Mouse (Mus musculus) intestine, embryonic 16.5 days (tissue): Measurements from ENCODE around the gene Cdk5r1. TPM values are rescaled to one million over a fixed set of nuclear protein-coding genes. Genes with fewer than 3 reads are reported as not detected.
A peak's percentile ranks its signal among the peaks of the same experiment; 100 is the strongest.

ENCODE experiments used
- ATAC-seq: fragments of 200-750 bp; cut with Nextera tagmentation; 2 replicates; pipeline ENCODE4 v1.8.0; 2017; ENCODE audit warnings: moderate TSS enrichment, moderate library complexity
- H3K27ac ChIP-seq: fragments of 300-500 bp; sonication (generic); 2 replicates; pipeline ENCODE4 v1.5.1; 2014; ENCODE audit warnings: mild to moderate bottlenecking, low read length
- H3K27me3 ChIP-seq: fragments of 300-500 bp; sonication (generic); replicated peaks from 2 replicates; pipeline ENCODE4 v1.6.1; 2014; ENCODE audit warnings: low read length, control low read depth, mixed read lengths; ENCODE audit not compliant: control insufficient read depth, insufficient read depth
- H3K36me3 ChIP-seq: fragments of 300-500 bp; sonication (generic); 2 replicates; pipeline ENCODE4 v1.6.1; 2014; ENCODE audit warnings: low read length, control low read depth; ENCODE audit not compliant: control insufficient read depth, insufficient read depth
- H3K4me1 ChIP-seq: fragments of 300-500 bp; sonication (generic); 2 replicates; pipeline ENCODE4 v1.6.1; 2014; ENCODE audit warnings: low read length, control low read depth, mixed read lengths; ENCODE audit not compliant: control insufficient read depth, insufficient read depth
- H3K4me2 ChIP-seq: fragments of 300-500 bp; sonication (generic); 2 replicates; pipeline ENCODE4 v1.6.1; 2014; ENCODE audit warnings: low read depth, low read length, control low read depth
- H3K4me3 ChIP-seq: fragments of 300-500 bp; sonication (generic); 2 replicates; pipeline ENCODE4 v1.5.1; 2014; ENCODE audit warnings: mild to moderate bottlenecking, low read length
- H3K9ac ChIP-seq: fragments of 300-500 bp; sonication (generic); 2 replicates; pipeline ENCODE4 v1.6.1; 2014; ENCODE audit warnings: low read depth, low read length
- H3K9me3 ChIP-seq: fragments of 300-500 bp; sonication (generic); 2 replicates; pipeline ENCODE4 v1.6.1; 2016; ENCODE audit warnings: low read length, control low read depth; ENCODE audit not compliant: control insufficient read depth
- WGBS: fragments of 180-500 bp; shearing (Covaris S2); extraction: QIAGEN DNeasy Blood & Tissue Kit; methylation state at CpG from one replicate; pipeline ENCODE4 v1.1.7; 2014; 5-methylcytosine and 5-hydroxymethylcytosine counted together
- polyA plus RNA-seq: library from polyadenylated mRNA; unstranded; fragments of >200 nt; fragmentation: Nextera tagmentation; extraction: Ambion mirVana; gene quantifications from 2 replicates; pipeline ENCODE4 v1.2.1, GENCODE M21; 2015

Gene Cdk5r1
- polyA plus RNA-seq, result 0.87 and 0.88 TPM in 2 replicates

DNA sequence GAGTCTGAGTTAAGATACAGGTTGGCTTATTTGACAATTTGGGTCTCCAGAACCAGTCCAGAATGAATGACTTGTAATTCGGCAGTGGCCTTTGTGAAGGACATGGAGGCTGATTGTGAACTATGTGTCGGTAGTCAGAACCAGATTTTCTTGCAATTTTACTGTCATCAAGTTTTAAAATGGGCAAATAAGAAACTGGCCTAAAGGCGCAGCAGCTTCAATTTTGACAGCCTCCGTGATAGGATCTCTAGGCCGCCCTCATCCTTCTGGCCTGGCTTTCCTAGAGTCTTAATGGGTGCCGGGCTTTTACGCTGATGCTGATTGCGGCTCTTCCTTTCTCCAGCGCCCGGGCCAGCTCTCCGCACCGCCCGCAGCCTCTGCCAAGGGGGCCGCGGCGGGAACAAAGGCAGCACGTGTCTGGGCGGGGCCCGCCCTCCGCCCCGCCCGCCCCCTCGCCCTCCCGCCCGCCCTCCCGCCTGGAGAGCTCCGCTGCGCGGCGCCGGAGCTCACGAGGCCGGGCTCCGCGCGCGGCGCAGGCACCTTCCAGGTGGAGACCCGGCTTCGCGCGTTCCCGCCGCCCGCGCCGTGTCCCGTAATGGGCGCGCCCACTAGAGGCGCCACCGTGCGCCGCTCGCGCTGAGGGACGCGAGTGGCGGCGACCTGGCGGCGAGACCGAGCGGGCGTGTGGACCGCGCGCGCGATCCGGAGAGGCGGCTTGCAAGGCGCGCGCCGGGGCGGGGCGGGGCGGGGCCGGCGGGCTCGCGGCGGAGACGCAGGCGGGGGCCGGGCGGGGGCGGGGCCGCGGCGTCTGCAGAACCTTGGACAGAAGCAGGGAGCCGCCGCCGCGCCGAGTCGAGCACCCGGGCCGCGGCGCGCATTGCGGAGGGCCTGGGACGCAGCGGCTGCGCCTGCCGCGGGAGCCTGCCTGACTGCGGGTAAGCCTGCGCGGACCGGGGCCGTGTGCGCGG is at the start of gene Cdk5r1:
TSS of gene Cdk5r1 (plus strand) at position 802 of the 968 bp plus-strand sequence.
- Histone ChIP-seq H3K9me3 (no peaks in the 10 kb centered on the region), H3K27ac (peak within 1 kb of the TSS; percentile 45; the same call in 1 of the 2 replicates), H3K9ac (peak within 1 kb of the TSS; percentile 74), H3K4me1 (peaks cover 11% of the 10 kb centered on the region), H3K4me2 (peak within 1 kb of the TSS; percentile 100), H3K36me3 (peaks cover 4% of the 10 kb centered on the region; the same call in 1 of the 2 replicates), H3K4me3 (peak within 1 kb of the TSS; percentile 78), H3K27me3 (0 out of 2 replicates have a peak, but pooled peaks cover 3% of the 10 kb centered on the region)
- ATAC-seq, result peak; percentile 94
- 2% methylated on average over 53 of the region's 116 CpGs for WGBS

DNA sequence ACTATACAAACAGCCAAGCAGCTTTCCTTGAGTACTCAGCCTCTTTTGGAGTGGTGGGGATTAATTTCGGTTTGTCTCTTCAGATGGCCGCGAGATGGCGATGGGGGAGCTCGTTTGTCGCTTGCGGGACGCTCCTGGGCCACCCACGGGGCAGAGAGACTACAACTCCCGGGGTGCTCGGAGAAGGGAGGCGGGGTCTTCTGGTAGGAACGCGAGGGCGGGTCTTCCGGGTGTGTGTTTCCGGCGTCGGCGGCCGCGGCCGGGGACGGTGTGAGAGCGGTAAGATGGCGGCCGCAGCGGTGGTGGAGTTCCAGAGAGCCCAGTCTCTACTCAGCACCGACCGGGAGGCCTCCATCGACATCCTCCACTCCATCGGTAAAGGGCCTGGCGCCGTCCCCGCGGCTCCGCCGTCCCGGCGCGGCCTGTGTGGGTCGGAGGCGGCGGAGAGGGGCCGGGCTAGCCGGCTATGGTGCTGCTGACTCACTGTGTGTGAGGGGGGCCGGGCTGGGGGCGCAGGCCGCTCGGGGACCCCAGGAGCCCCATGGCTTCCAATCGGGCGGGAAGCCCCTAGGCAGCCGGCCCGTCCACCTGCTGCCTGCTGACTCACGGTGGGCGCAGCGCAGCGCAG is 48.3 kb upstream of the Cdk5r1 start, which contains the start of gene Psmd11:
TSS of gene Psmd11 (plus strand) at position 235 of the 628 bp plus-strand sequence.
- Histone ChIP-seq H3K9ac (peak within 1 kb of the TSS; percentile 91), H3K27ac (peak within 1 kb of the TSS; percentile 64), H3K4me3 (peak within 1 kb of the TSS; percentile 98), H3K4me1 (peaks cover 10% of the 10 kb centered on the region), H3K36me3 (peaks cover 6% of the 10 kb centered on the region; the same call in 1 of the 2 replicates), H3K9me3 (no peaks in the 10 kb centered on the region), H3K4me2 (peak within 1 kb of the TSS; percentile 67), H3K27me3 (no peaks in the 10 kb centered on the region)
- ATAC-seq, result peak; percentile 100
- WGBS, result under 1% methylated on average over 55 of the region's 58 CpGs

DNA sequence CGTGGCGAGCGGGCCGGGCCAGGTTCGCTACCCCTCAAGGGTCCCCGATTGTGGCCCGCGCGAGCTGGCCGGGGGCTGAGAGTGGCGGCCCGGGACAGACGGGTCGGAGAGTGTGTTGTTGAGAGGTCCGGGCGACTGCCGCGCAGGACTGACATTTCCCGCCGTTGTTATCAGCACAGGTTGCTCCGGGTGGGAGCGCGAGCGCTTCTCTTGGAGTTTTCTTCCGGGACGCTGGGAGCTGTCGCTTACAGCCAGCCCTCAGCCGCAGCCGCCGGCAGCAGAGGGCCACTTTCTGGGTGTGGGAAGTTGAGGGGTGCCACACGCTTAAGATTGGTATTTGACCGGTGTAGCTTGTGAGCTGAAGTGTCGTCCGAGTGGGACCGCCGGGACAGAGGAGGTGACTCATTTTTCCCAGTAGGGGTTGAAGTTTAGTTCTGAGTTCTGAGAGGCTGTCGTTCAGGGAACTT is 47.8 kb upstream of the Cdk5r1 start:
- Histone ChIP-seq H3K27me3 (no peaks in the 10 kb centered on the region), H3K4me1 (peaks cover 10% of the 10 kb centered on the region), H3K27ac (peak overlapping the region; percentile 64), H3K4me3 (peak overlapping the region; percentile 98), H3K9ac (peak overlapping the region; percentile 91), H3K36me3 (peaks cover 6% of the 10 kb centered on the region; the same call in 1 of the 2 replicates), H3K4me2 (peak overlapping the region; percentile 67), H3K9me3 (no peaks in the 10 kb centered on the region)
- no peak; the same call in none of the 2 replicates for ATAC-seq
- under 1% methylated on average over 35 of the region's 37 CpGs for WGBS

DNA sequence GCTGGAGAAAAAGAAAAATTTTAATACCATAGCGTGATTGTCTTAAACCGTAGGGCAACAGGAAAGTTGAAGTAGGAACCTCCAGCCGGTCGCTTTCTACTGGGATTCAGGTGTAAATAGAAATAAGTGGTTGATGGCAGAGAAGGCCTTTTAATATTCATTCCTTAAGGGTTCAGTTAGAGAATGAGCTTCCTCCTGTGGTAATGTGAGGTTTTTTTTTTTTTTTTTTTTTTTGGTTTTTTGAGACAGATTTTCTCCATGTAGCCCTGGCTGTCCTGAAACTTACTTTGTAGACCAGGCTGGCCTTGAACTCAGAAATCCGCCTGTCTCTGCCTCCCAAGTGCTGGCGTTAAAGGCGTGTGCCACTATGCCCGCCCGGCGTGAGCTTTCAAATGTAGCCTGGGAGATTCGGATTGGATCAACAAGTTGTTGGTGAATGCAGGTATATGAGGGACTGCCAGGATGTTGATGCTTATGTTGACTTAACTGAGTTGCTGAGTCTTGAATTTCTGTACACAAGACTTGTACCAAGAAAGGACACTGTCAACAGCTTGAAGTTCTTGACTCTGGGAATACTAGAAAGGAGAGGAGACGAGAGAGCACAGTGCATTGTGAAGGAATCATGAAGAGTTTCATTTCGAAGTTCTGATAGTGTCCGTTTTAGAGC is 47.2 kb upstream of the Cdk5r1 start:
- Histone ChIP-seq H3K27ac (no peak overlapping the region), H3K27me3 (no peaks in the 10 kb centered on the region), H3K9me3 (no peaks in the 10 kb centered on the region), H3K4me1 (peaks cover 10% of the 10 kb centered on the region), H3K4me2 (peak overlapping the region; percentile 67), H3K36me3 (peaks cover 6% of the 10 kb centered on the region; the same call in 1 of the 2 replicates), H3K4me3 (peak overlapping the region; percentile 98), H3K9ac (peak overlapping the region; percentile 91)
- no peak for ATAC-seq
- WGBS, result 55% methylated on average over 14 of the region's 14 CpGs

DNA sequence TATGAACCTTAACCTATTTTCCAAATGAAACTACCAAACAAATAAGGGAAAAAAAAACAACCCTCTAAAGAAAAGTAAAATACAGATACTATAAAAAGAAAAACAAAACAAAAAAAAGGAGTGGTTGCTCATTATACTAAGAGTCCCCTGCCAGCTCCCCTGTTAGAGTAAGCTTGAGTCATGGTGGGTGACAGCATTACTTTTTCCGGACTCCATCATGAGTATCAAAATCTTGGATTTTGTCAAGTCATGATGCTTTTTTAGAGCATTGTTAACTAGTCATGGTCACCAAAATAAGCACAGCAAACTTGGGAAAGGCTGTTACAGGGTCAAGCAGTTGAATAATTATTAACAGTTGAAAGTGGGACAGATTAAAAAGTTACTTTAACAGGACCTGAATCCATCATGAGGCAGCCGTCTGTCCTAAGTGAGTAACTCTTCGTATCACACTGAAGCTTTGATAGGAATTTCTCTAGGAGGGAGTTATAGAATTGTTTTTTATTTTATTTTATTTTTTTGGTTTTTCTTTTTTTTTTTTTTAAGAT is 46.4 kb upstream of the Cdk5r1 start:
- Histone ChIP-seq H3K4me2 (no peak overlapping the region), H3K4me3 (no peak overlapping the region), H3K36me3 (peaks cover 6% of the 10 kb centered on the region; the same call in 1 of the 2 replicates), H3K4me1 (peaks cover 10% of the 10 kb centered on the region), H3K9ac (no peak overlapping the region), H3K27me3 (no peaks in the 10 kb centered on the region), H3K27ac (no peak overlapping the region), H3K9me3 (no peaks in the 10 kb centered on the region)
- WGBS, result 85% methylated on average over 3 of the region's 3 CpGs
- ATAC-seq, result no peak

DNA sequence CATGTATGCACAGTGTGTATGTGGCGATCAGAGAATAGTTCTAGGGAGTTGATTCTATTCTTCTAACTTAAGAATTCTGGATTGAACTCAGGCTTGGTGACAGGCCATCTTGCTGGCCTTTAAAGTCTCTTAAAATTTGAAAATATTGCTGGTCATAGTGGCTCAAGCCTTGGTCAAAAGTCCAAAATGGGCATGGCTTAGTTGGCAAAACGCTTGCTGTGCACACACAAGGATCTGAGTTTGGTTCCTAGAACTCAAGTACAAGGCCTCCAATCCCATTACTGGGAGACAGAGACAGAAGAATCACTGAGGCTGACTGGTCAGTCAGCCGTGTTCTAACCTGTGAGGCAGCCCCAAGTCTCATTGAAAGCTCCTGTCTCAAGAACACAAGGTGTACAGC is 29.9 kb upstream of the Cdk5r1 start:
- 89% methylated on average over 3 of the region's 3 CpGs for WGBS
- H3K9ac ChIP-seq, result no peak overlapping the region
- H3K27me3 ChIP-seq, result no peaks in the 10 kb centered on the region
- no peak for ATAC-seq
- H3K27ac ChIP-seq, result no peak overlapping the region
- H3K4me3 ChIP-seq, result no peak overlapping the region
- no peak overlapping the region for H3K4me2 ChIP-seq
- no peaks in the 10 kb centered on the region for H3K4me1 ChIP-seq
- peaks cover 5% of the 10 kb centered on the region; the same call in 1 of the 2 replicates for H3K36me3 ChIP-seq
- no peaks in the 10 kb centered on the region for H3K9me3 ChIP-seq

DNA sequence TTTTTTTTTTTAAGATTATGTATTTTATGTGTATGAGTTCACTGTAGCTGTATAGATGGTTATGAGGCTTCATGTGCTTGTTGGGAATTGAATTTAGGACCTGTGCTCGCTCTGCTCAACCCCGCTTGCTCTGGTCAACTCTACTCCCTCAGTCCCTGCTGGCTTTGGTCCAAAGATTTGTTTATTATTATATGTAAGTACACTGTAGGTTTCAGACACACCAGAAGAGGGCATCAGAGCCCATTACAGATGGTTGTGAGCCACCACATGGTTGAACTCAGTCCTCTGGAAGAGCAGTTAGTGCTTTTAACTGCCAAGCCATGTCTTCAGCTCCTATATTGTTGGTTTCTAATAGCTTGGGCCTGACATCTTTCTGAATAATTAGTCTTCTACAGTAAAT is 27.0 kb upstream of the Cdk5r1 start:
- no peak overlapping the region for H3K9ac ChIP-seq
- no peak for ATAC-seq
- H3K36me3 ChIP-seq, result peaks cover 8% of the 10 kb centered on the region
- no peak overlapping the region for H3K27ac ChIP-seq
- 92% methylated on average over 2 of the region's 2 CpGs for WGBS
- no peaks in the 10 kb centered on the region for H3K4me1 ChIP-seq
- no peak overlapping the region for H3K4me3 ChIP-seq
- H3K27me3 ChIP-seq, result no peaks in the 10 kb centered on the region
- H3K9me3 ChIP-seq, result no peaks in the 10 kb centered on the region
- no peak overlapping the region for H3K4me2 ChIP-seq

DNA sequence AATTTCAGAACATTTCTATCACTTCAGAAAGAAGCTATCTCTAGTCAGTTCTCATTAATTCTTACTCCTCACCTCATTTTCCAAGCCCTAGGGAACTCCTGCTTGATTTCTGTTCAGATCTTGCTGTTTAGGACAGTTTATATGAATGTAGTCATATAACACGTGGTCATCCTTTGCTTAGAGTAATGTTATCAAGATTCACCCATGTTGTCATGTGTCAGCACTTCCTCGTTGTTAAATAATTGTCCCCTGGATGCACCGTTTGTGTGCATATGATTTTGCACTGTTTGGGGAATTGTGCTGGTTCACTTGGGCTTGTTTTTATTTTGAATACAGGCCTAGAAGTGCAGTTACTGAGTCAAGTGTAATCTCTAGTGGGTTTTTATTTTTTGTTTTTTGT is 24.6 kb upstream of the Cdk5r1 start:
- no peaks in the 10 kb centered on the region for H3K27me3 ChIP-seq
- no peak overlapping the region for H3K4me2 ChIP-seq
- H3K27ac ChIP-seq, result no peak overlapping the region
- H3K36me3 ChIP-seq, result peaks cover 10% of the 10 kb centered on the region
- H3K9me3 ChIP-seq, result no peaks in the 10 kb centered on the region
- WGBS, result 93% methylated on average over 3 of the region's 3 CpGs
- H3K4me3 ChIP-seq, result no peak overlapping the region
- no peaks in the 10 kb centered on the region for H3K4me1 ChIP-seq
- no peak overlapping the region for H3K9ac ChIP-seq
- ATAC-seq, result no peak
